12 mouse cellular contexts compared by ENCODE assay signal in genomic region chr10:11080725-11081610, GRCm38 (mm10). TPM values are rescaled to one million over a fixed set of nuclear protein-coding genes. Genes with fewer than 3 reads are reported as not detected.
A peak's percentile ranks its signal among the peaks of the same experiment; 100 is the strongest.
DNase-seq lines count a peak whose midpoint lies in the region; ATAC-seq and TF ChIP-seq lines count a peak whose summit lies in the region.
"Had no signal": no experiment of that assay in that cellular context is flagged by ENCODE, and none has a peak within 500 bp of the region (broad histone marks: within the 10 kb centered on the region; RNA-seq: fewer than 3 reads in every experiment).

No protein-coding gene starts in this region.

- no peak overlapping the region for H3K9ac ChIP-seq in MEL (ENCODE audit: control insufficient read depth, low read depth, low read length, poor library complexity, severe bottlenecking)
- 0 out of 2 replicates have a peak overlapping the region, but pooled peaks have one; percentile 21 for H3K9ac ChIP-seq in forebrain, embryonic 12.5 days
- no peak overlapping the region for H3K9ac ChIP-seq in midbrain, embryonic 11.5 days (ENCODE audit: low read length)
- H3K9ac ChIP-seq: heart, embryonic 15.5 days; liver, postnatal 0 days had no signal

- TF ChIP-seq RAD21 in MEL (IDR thresholded peaks at IDR 0.05; ENCODE audit: low read depth, low read length): no peak

- no peak overlapping the region for H3K27ac ChIP-seq in MEL (ENCODE audit: control insufficient read depth, low read depth, low read length)
- no peak overlapping the region for H3K27ac ChIP-seq in forebrain, embryonic 12.5 days
- no peak overlapping the region for H3K27ac ChIP-seq in midbrain, embryonic 11.5 days (ENCODE audit: low read depth, low read length)
- H3K27ac ChIP-seq: heart, embryonic 15.5 days had no signal

- peak overlapping the region; percentile 68 for H3K4me3 ChIP-seq in E14TG2a.4 (replicated peaks; ENCODE audit: low read length)
- no peak overlapping the region for H3K4me3 ChIP-seq in MEL (ENCODE audit: control insufficient read depth in 1 of 2, insufficient read depth in 1 of 2, low read depth in 2 of 2, low read length in 2 of 2)
- peak overlapping the region; percentile 32 for H3K4me3 ChIP-seq in forebrain, embryonic 12.5 days (replicated peaks)
- peak overlapping the region; percentile 20 for H3K4me3 ChIP-seq in midbrain, embryonic 11.5 days (ENCODE audit: low read depth, low read length)
- H3K4me3 ChIP-seq: heart, embryonic 15.5 days had no signal

- no peak for TF ChIP-seq EP300 in MEL (IDR thresholded peaks at IDR 0.05; ENCODE audit: low read depth in 1 of 2, low read length in 2 of 2)

- peaks cover 19% of the 10 kb centered on the region for H3K4me1 ChIP-seq in E14TG2a.4 (replicated peaks; ENCODE audit: low read depth, low read length)
- no peaks in the 10 kb centered on the region for H3K4me1 ChIP-seq in MEL (ENCODE audit: control insufficient read depth in 1 of 2, insufficient read depth in 2 of 2, low read length in 2 of 2)
- H3K4me1 ChIP-seq in forebrain, embryonic 12.5 days: peaks cover 16% of the 10 kb centered on the region
- peaks cover 9% of the 10 kb centered on the region for H3K4me1 ChIP-seq in midbrain, embryonic 11.5 days (ENCODE audit: control insufficient read depth, insufficient read depth, low read length)
- H3K4me1 ChIP-seq: heart, embryonic 15.5 days had no signal

- H3K79me2 ChIP-seq in MEL (ENCODE audit: control insufficient read depth, insufficient read depth, low read length, poor library complexity): no peaks in the 10 kb centered on the region

- ATAC-seq in forebrain, embryonic 12.5 days (ENCODE audit: low FRiP score): peak; percentile 34; the same call in 1 of the 2 replicates
- no peak for ATAC-seq in midbrain, embryonic 11.5 days (ENCODE audit: low FRiP score)
- ATAC-seq: liver, postnatal 0 days had no signal

- WGBS in forebrain, embryonic 12.5 days: 6% methylated on average over 25 of the region's 25 CpGs
- 9% methylated on average over 25 of the region's 25 CpGs for whole genome bisulfite sequencing in midbrain, embryonic 11.5 days

- peak overlapping the region; percentile 56 for H3K4me2 ChIP-seq in forebrain, embryonic 12.5 days
- peak overlapping the region; percentile 52 for H3K4me2 ChIP-seq in midbrain, embryonic 11.5 days

- DNase-seq in MEL (ENCODE audit: low read depth, low spot score): peak; percentile 1
- DNase-seq in midbrain, embryonic 11.5 days (ENCODE audit: low spot score, missing footprints): no peak
- DNase-seq in adrenal gland, adult 18-20 months (ENCODE audit: low spot score in 2 of 2): no peak
- DNase-seq in urinary bladder, postnatal 36 days (ENCODE audit: low spot score in 2 of 2): no peak
- no peak for DNase-seq in Muller cell, postnatal 12 days (ENCODE audit: inconsistent ontology term)
- DNase-seq: kidney, adult 9 months had no signal

- peaks cover 7% of the 10 kb centered on the region for H3K9me3 ChIP-seq in E14TG2a.4 (ENCODE audit: low read length)
- no peaks in the 10 kb centered on the region for H3K9me3 ChIP-seq in MEL (replicated peaks; ENCODE audit: insufficient read depth, low read length)
- no peaks in the 10 kb centered on the region for H3K9me3 ChIP-seq in forebrain, embryonic 12.5 days
- no peaks in the 10 kb centered on the region for H3K9me3 ChIP-seq in midbrain, embryonic 11.5 days (ENCODE audit: control insufficient read depth, low read length)
- H3K9me3 ChIP-seq: G1E; heart, embryonic 15.5 days had no signal

- H3K27me3 ChIP-seq in E14TG2a.4 (ENCODE audit: insufficient read depth, low read length) (peaks cover 39% of the 10 kb centered on the region), MEL (ENCODE audit: control insufficient read depth in 1 of 2, insufficient read depth in 2 of 2, low read length in 2 of 2) (no peaks in the 10 kb centered on the region)
- H3K27me3 ChIP-seq in forebrain, embryonic 12.5 days: peaks cover 43% of the 10 kb centered on the region
- peaks cover 27% of the 10 kb centered on the region for H3K27me3 ChIP-seq in midbrain, embryonic 11.5 days (ENCODE audit: control insufficient read depth, insufficient read depth, low read length)

- no peak for TF ChIP-seq POLR2A in MEL (IDR thresholded peaks at IDR 0.05; ENCODE audit: control insufficient read depth in 1 of 2, insufficient read depth in 1 of 2, low read depth in 1 of 2, low read length in 2 of 2, poor library complexity in 1 of 2)

- no peak for TF ChIP-seq CTCF in E14TG2a.4 (conservative IDR thresholded peaks at IDR 0.05; ENCODE audit: low read length)
- no peak for TF ChIP-seq CTCF in MEL (IDR thresholded peaks at IDR 0.05 in 2 of 3, conservative IDR thresholded peaks at IDR 0.05 in 1 of 3; ENCODE audit: control insufficient read depth in 1 of 3, insufficient read depth in 1 of 3, low read depth in 2 of 3, low read length in 3 of 3, poor library complexity in 1 of 3, severe bottlenecking in 1 of 3)

- no peaks in the 10 kb centered on the region for H3K36me3 ChIP-seq in E14TG2a.4 (ENCODE audit: insufficient read depth, low read length)
- H3K36me3 ChIP-seq in MEL (ENCODE audit: control insufficient read depth in 1 of 2, insufficient read depth in 2 of 2, low read length in 2 of 2): no peaks in the 10 kb centered on the region
- no peaks in the 10 kb centered on the region for H3K36me3 ChIP-seq in forebrain, embryonic 12.5 days (replicated peaks)
- H3K36me3 ChIP-seq in midbrain, embryonic 11.5 days (ENCODE audit: control insufficient read depth, insufficient read depth, low read length): no peaks in the 10 kb centered on the region
- H3K36me3 ChIP-seq: G1E; heart, embryonic 15.5 days had no signal

TF ChIP-seq in MEL, 35 proteins besides CTCF, POLR2A, EP300 and RAD21:
- TF ChIP-seq ETS1 (IDR thresholded peaks at IDR 0.05; ENCODE audit: low read depth, low read length) (no peak), E2F4 (IDR thresholded peaks at IDR 0.05; ENCODE audit: borderline replicate concordance, low read depth, low read length) (no peak), MYC (IDR thresholded peaks at IDR 0.05; ENCODE audit: low read depth, low read length) (no peak), MAFK (IDR thresholded peaks at IDR 0.05; ENCODE audit: borderline replicate concordance, low read depth, low read length) (no peak), TCF12 (IDR thresholded peaks at IDR 0.05; ENCODE audit: low read depth, low read length) (no peak), ZKSCAN1 (IDR thresholded peaks at IDR 0.05; ENCODE audit: low read depth, low read length) (no peak), MAZ (IDR thresholded peaks at IDR 0.05; ENCODE audit: low read depth, low read length) (no peak), TBP (IDR thresholded peaks at IDR 0.05; ENCODE audit: low read depth, low read length) (no peak), ZNF384 (IDR thresholded peaks at IDR 0.05; ENCODE audit: low read depth, low read length) (no peak), ZMIZ1 (IDR thresholded peaks at IDR 0.05; ENCODE audit: low read depth, low read length) (no peak), MEF2A (IDR thresholded peaks at IDR 0.05; ENCODE audit: extremely low read depth, insufficient replicate concordance, low read depth, low read length, poor library complexity, severe bottlenecking) (no peak), TAL1 (IDR thresholded peaks at IDR 0.05; ENCODE audit: low read length) (no peak)

RNA-seq across cellular contexts. Expression of gene Grm1, which starts 1.2 kb away (rescaled TPM):
- not detected in 2 replicates for total RNA-seq in MEL (2012; rRNA removed)
- not detected for polyA plus RNA-seq in MEL (2012; ENCODE audit: insufficient read depth in 1 of 2, insufficient read length in 2 of 2, low read depth in 1 of 2, low replicate concordance in 2 of 2, missing spikeins in 1 of 2)
- 2.4 TPM in 2 replicates for polyA plus RNA-seq in forebrain, embryonic 12.5 days (2016; fragmentation: Nextera tagmentation; extraction: Ambion mirVana)
- polyA plus RNA-seq in midbrain, embryonic 11.5 days (2014; fragmentation: Nextera tagmentation; extraction: Ambion mirVana): 0.03 and 0.36 TPM in 2 replicates
- not detected for total RNA-seq in adrenal gland, adult 18-20 months (2021)
- total RNA-seq: adrenal gland, postnatal 14 days had no signal
- polyA plus RNA-seq: G1E; liver, postnatal 0 days had no signal

Comparison
In these comparisons a context has a peak if more than half of its experiments do, and no peak if none do; other contexts are left out.
1. H3K4me3 ChIP-seq: peak in E14TG2a.4 (single experiment), forebrain, embryonic 12.5 days (single experiment) and midbrain, embryonic 11.5 days (single experiment); none in MEL (0 of 2).